Mouse (Mus musculus) forebrain, embryonic 15.5 days (tissue): ENCODE results near the gene Brap. TPM values are rescaled to one million over a fixed set of nuclear protein-coding genes. Genes with fewer than 3 reads are reported as not detected.
"Not testable (repeated sequence)": the region's sequence is repeated elsewhere in the genome, so short reads cannot be mapped to it uniquely, and the experiment has no call there.

Source experiments
- ATAC-seq: fragments of 200-750 bp; cut with Nextera tagmentation; replicated peaks from 2 replicates; pipeline ENCODE4 v1.8.0; 2017; ENCODE audit warnings: mild to moderate bottlenecking, moderate TSS enrichment, moderate library complexity
- H3K27ac ChIP-seq: fragments of 300-500 bp; sonication (generic); replicated peaks from 2 replicates; pipeline ENCODE4 v1.5.1; 2015; ENCODE audit warnings: mild to moderate bottlenecking, inconsistent platforms
- H3K27me3 ChIP-seq: fragments of 300-500 bp; sonication (generic); 2 replicates; pipeline ENCODE4 v1.6.1; 2015; ENCODE audit warnings: inconsistent platforms
- H3K36me3 ChIP-seq: fragments of 300-500 bp; sonication (generic); 2 replicates; pipeline ENCODE4 v1.6.1; 2015; ENCODE audit warnings: mild to moderate bottlenecking, inconsistent platforms
- H3K4me1 ChIP-seq: fragments of 300-500 bp; sonication (generic); 2 replicates; pipeline ENCODE4 v1.6.1; 2015; ENCODE audit warnings: inconsistent platforms
- H3K4me2 ChIP-seq: fragments of 300-500 bp; sonication (generic); replicated peaks from 2 replicates; pipeline ENCODE4 v1.6.1; 2015; ENCODE audit warnings: mild to moderate bottlenecking, inconsistent platforms
- H3K4me3 ChIP-seq: fragments of 300-500 bp; sonication (generic); 2 replicates; pipeline ENCODE4 v1.5.1; 2015; ENCODE audit warnings: mild to moderate bottlenecking, inconsistent platforms
- H3K9ac ChIP-seq: fragments of 300-500 bp; sonication (generic); replicated peaks from 2 replicates; pipeline ENCODE4 v1.6.1; 2015; ENCODE audit warnings: mild to moderate bottlenecking, inconsistent platforms
- H3K9me3 ChIP-seq: fragments of 300-500 bp; sonication (generic); 2 replicates; pipeline ENCODE4 v1.6.1; 2016; ENCODE audit warnings: inconsistent platforms
- WGBS: fragments of 180-500 bp; shearing (Covaris S2); methylation state at CpG from one replicate; pipeline ENCODE4 v1.1.7; 2015; ENCODE audit warnings: mixed read lengths; 5-methylcytosine and 5-hydroxymethylcytosine counted together
- polyA plus RNA-seq: library from polyadenylated mRNA; unstranded; fragments of >200 nt; fragmentation: Nextera tagmentation; extraction: Ambion mirVana; gene quantifications from 2 replicates; pipeline ENCODE4 v1.2.1, GENCODE M21; 2015

Brap gene
- polyA plus RNA-seq, 1 experiment from 2014 or later: 51.1 TPM

- Histone ChIP-seq H3K9ac (no peak overlapping the region), H3K27ac (no peak overlapping the region), H3K4me1 (peaks cover 5% of the 10 kb centered on the region), H3K9me3 (no peaks in the 10 kb centered on the region), H3K36me3 (peaks cover 64% of the 10 kb centered on the region), H3K4me3 (no peak overlapping the region), H3K27me3 (no peaks in the 10 kb centered on the region), H3K4me2 (no peak overlapping the region)
- ATAC-seq: no peak
- WGBS: 74% methylated on average over 6 of the region's 6 CpGs
These were observed 25.1 kb downstream of the Brap start for GRCm38 (mm10) chr5:121685495-121685894.

- Histone ChIP-seq H3K9ac (no peak overlapping the region), H3K27me3 (no peaks in the 10 kb centered on the region), H3K4me1 (peaks cover 12% of the 10 kb centered on the region), H3K4me3 (no peak overlapping the region), H3K9me3 (no peaks in the 10 kb centered on the region), H3K4me2 (no peak overlapping the region), H3K36me3 (peaks cover 57% of the 10 kb centered on the region), H3K27ac (no peak overlapping the region)
- no peak for ATAC-seq
- WGBS: 84% methylated on average over 15 of the region's 15 CpGs
These were observed 25.9 kb downstream of the Brap start for GRCm38 (mm10) chr5:121686113-121686898.

GRCm38 (mm10) chr5:121690482-121691211 is 30.3 kb downstream of the Brap start:
- H3K27ac ChIP-seq: peak overlapping the region; percentile 67
- H3K4me3 ChIP-seq: no peak overlapping the region
- 78% methylated on average over 7 of the region's 7 CpGs for WGBS
- no peak overlapping the region for H3K4me2 ChIP-seq
- H3K36me3 ChIP-seq: peaks cover 16% of the 10 kb centered on the region
- H3K4me1 ChIP-seq: peaks cover 12% of the 10 kb centered on the region
- no peaks in the 10 kb centered on the region for H3K9me3 ChIP-seq
- ATAC-seq: no peak
- no peak overlapping the region for H3K9ac ChIP-seq
- H3K27me3 ChIP-seq: no peaks in the 10 kb centered on the region

GRCm38 (mm10) chr5:121691436-121691835 is 31.1 kb downstream of the Brap start:
- 77% methylated on average over 7 of the region's 7 CpGs for WGBS
- H3K4me3 ChIP-seq, H3K4me2 ChIP-seq, H3K36me3 ChIP-seq, H3K27me3 ChIP-seq, ATAC-seq, H3K9ac ChIP-seq, H3K9me3 ChIP-seq: not testable (repeated sequence)
- 0 out of 2 replicates have a peak overlapping the region, but pooled peaks have one; percentile 67 for H3K27ac ChIP-seq
- H3K4me1 ChIP-seq: peaks cover 12% of the 10 kb centered on the region

- Histone ChIP-seq H3K9me3 (no peaks in the 10 kb centered on the region), H3K4me1 (peaks cover 12% of the 10 kb centered on the region), H3K27me3 (no peaks in the 10 kb centered on the region), H3K27ac (no peak overlapping the region), H3K4me3 (no peak overlapping the region), H3K4me2 (no peak overlapping the region), H3K36me3 (no peaks in the 10 kb centered on the region), H3K9ac (no peak overlapping the region)
- WGBS: 78% methylated on average over 4 of the region's 4 CpGs
- no peak for ATAC-seq
These were observed 32.5 kb downstream of the Brap start for GRCm38 (mm10) chr5:121692897-121693296.

- no peak overlapping the region for H3K9ac ChIP-seq
- no peaks in the 10 kb centered on the region for H3K9me3 ChIP-seq
- H3K27me3 ChIP-seq: no peaks in the 10 kb centered on the region
- H3K36me3 ChIP-seq: no peaks in the 10 kb centered on the region
- 39% methylated on average over 6 of the region's 6 CpGs for WGBS
- no peak overlapping the region for H3K27ac ChIP-seq
- no peak overlapping the region for H3K4me2 ChIP-seq
- H3K4me3 ChIP-seq: no peak overlapping the region
- no peak for ATAC-seq
- H3K4me1 ChIP-seq: no peaks in the 10 kb centered on the region
These were observed 36.4 kb downstream of the Brap start for GRCm38 (mm10) chr5:121696761-121697160.

GRCm38 (mm10) chr5:121699891-121700290 is 39.5 kb downstream of the Brap start:
- Histone ChIP-seq H3K9ac (no peak overlapping the region), H3K4me2 (no peak overlapping the region), H3K9me3 (no peaks in the 10 kb centered on the region), H3K27me3 (no peaks in the 10 kb centered on the region), H3K4me3 (no peak overlapping the region), H3K4me1 (peaks cover 6% of the 10 kb centered on the region), H3K27ac (no peak overlapping the region), H3K36me3 (no peaks in the 10 kb centered on the region)
- WGBS: 60% methylated on average over 5 of the region's 5 CpGs
- no peak for ATAC-seq

GRCm38 (mm10) chr5:121700496-121700895 is 40.1 kb downstream of the Brap start:
- Histone ChIP-seq H3K9ac (no peak overlapping the region), H3K36me3 (no peaks in the 10 kb centered on the region), H3K4me3 (no peak overlapping the region), H3K9me3 (no peaks in the 10 kb centered on the region), H3K4me2 (no peak overlapping the region), H3K27me3 (no peaks in the 10 kb centered on the region), H3K27ac (no peak overlapping the region), H3K4me1 (peaks cover 10% of the 10 kb centered on the region)
- 33% methylated on average over 11 of the region's 11 CpGs for WGBS
- ATAC-seq: no peak

GRCm38 (mm10) chr5:121701111-121701769 is 40.9 kb downstream of the Brap start:
- ATAC-seq: no peak
- Histone ChIP-seq H3K4me1 (peaks cover 10% of the 10 kb centered on the region), H3K27ac (no peak overlapping the region), H3K9ac (no peak overlapping the region), H3K27me3 (no peaks in the 10 kb centered on the region), H3K4me3 (no peak overlapping the region), H3K4me2 (no peak overlapping the region), H3K9me3 (no peaks in the 10 kb centered on the region), H3K36me3 (no peaks in the 10 kb centered on the region)
- WGBS: 72% methylated on average over 8 of the region's 8 CpGs

GRCm38 (mm10) chr5:121703341-121703740 is 43.0 kb downstream of the Brap start:
- Histone ChIP-seq H3K9ac (no peak overlapping the region), H3K36me3 (no peaks in the 10 kb centered on the region), H3K9me3 (no peaks in the 10 kb centered on the region), H3K27ac (no peak overlapping the region), H3K27me3 (no peaks in the 10 kb centered on the region), H3K4me3 (no peak overlapping the region), H3K4me2 (no peak overlapping the region), H3K4me1 (peaks cover 10% of the 10 kb centered on the region)
- WGBS: 57% methylated on average over 1 of the region's 1 CpGs
- ATAC-seq: no peak

- 0 out of 2 replicates have a peak overlapping the region, but pooled peaks have one; percentile 9 for H3K9ac ChIP-seq
- no peak for ATAC-seq
- 3% methylated on average over 20 of the region's 20 CpGs for WGBS
These were observed 44.3 kb downstream of the Brap start for GRCm38 (mm10) chr5:121704512-121705248.

More at GRCm38 (mm10) chr5:121704512-121705248, 44.3 kb downstream of the Brap start:
- H3K9me3 ChIP-seq: no peaks in the 10 kb centered on the region
- peak overlapping the region; percentile 41 for H3K4me2 ChIP-seq
- no peak overlapping the region for H3K27ac ChIP-seq
- H3K36me3 ChIP-seq: no peaks in the 10 kb centered on the region
- H3K27me3 ChIP-seq: no peaks in the 10 kb centered on the region
- peak overlapping the region; percentile 21 for H3K4me3 ChIP-seq
- H3K4me1 ChIP-seq: peaks cover 10% of the 10 kb centered on the region
